Mouse (Mus musculus) CH12.LX (cell line): ENCODE data around the gene Pus10. TPM values are rescaled to one million over a fixed set of nuclear protein-coding genes. Genes with fewer than 3 reads are reported as not detected.
"Not testable (repeated sequence)": the region's sequence is repeated elsewhere in the genome, so short reads cannot be mapped to it uniquely, and the experiment has no call there.

ENCODE experiments used
- DNase-seq: peaks from one replicate; pipeline ENCODE4 v3.0.0-alpha.2; 2013; ENCODE audit errors: extremely low read depth
- H3K27ac ChIP-seq: 2 replicates; pipeline ENCODE4 v1.5.1; 2012; ENCODE audit warnings: low read depth, mild to moderate bottlenecking, control low read depth, moderate library complexity; ENCODE audit not compliant: insufficient read depth
- H3K27me3 ChIP-seq: replicated peaks from 2 replicates; pipeline ENCODE3; 2012; ENCODE audit warnings: inconsistent platforms
- H3K36me3 ChIP-seq, 2 experiments: replicated peaks in 1 of 2; 2 replicates each; pipeline versions ENCODE3 to v1.6.1; 2012; ENCODE audit warnings: inconsistent platforms in 1 of 2, low read length in 1 of 2, mild to moderate bottlenecking in 1 of 2, mixed read lengths in 1 of 2, moderate library complexity in 1 of 2; ENCODE audit not compliant: control insufficient read depth in 1 of 2, insufficient read depth in 1 of 2
- H3K4me1 ChIP-seq, 2 experiments: 2 replicates each; pipeline ENCODE4 v1.6.1; 2012; ENCODE audit warnings: inconsistent platforms in 1 of 2, moderate library complexity in 1 of 2; ENCODE audit not compliant: insufficient read depth in 2 of 2, control insufficient read depth in 1 of 2
- H3K4me2 ChIP-seq: 2 replicates; pipeline ENCODE4 v1.6.1; 2012; ENCODE audit warnings: low read depth, mild to moderate bottlenecking, control low read depth; ENCODE audit not compliant: poor library complexity, insufficient read depth, severe bottlenecking
- H3K4me3 ChIP-seq, 3 experiments: fragments of 150-350 bp in 1 of 3; sonication (generic) in 1 of 3; replicated peaks in 1 of 3; 2 replicates each; pipeline versions ENCODE3 to v1.5.1; 2011 to 2012; ENCODE audit warnings: low read depth in 2 of 3, low read length in 2 of 3, mild to moderate bottlenecking in 2 of 3, moderate library complexity in 2 of 3, control low read depth in 1 of 3, improper control_type of control experiment in 1 of 3, inconsistent platforms in 1 of 3, mixed read lengths in 1 of 3; ENCODE audit not compliant: poor library complexity in 1 of 3
- H3K79me2 ChIP-seq: replicated peaks from 2 replicates; pipeline ENCODE4 v1.6.1; 2012; ENCODE audit warnings: mild to moderate bottlenecking, moderate library complexity; ENCODE audit not compliant: control insufficient read depth, poor library complexity, insufficient read depth, severe bottlenecking; ENCODE audit errors: extremely low read depth
- H3K9ac ChIP-seq: 2 replicates; pipeline ENCODE4 v1.6.1; 2012; ENCODE audit warnings: low read depth, mild to moderate bottlenecking, control low read depth, moderate library complexity; ENCODE audit not compliant: insufficient read depth
- H3K9me3 ChIP-seq: replicated peaks from 2 replicates; pipeline ENCODE3; 2012; ENCODE audit warnings: low read length, inconsistent platforms, mixed read lengths
- BHLHE40 ChIP-seq: IDR thresholded peaks from 2 replicates; pipeline ENCODE4 v1.6.1; 2011; ENCODE audit warnings: mild to moderate bottlenecking, low read depth, low read length, improper control_type of control experiment
- CHD1 ChIP-seq: IDR thresholded peaks from 2 replicates; pipeline ENCODE4 v1.6.1; 2012; ENCODE audit warnings: low read depth, low read length, improper control_type of control experiment, inconsistent platforms
- E2F4 ChIP-seq: IDR thresholded peaks from 2 replicates; pipeline ENCODE4 v1.6.1; 2011; ENCODE audit warnings: low read depth, low read length, improper control_type of control experiment; ENCODE audit not compliant: insufficient replicate concordance
- EP300 ChIP-seq: IDR thresholded peaks from 2 replicates; pipeline ENCODE4 v1.6.1; 2011; ENCODE audit warnings: low read length, improper control_type of control experiment
- ETS1 ChIP-seq: conservative IDR thresholded peaks from 2 replicates; pipeline ENCODE4 v1.6.1; 2012; ENCODE audit warnings: low read depth, mild to moderate bottlenecking, inconsistent platforms, low read length, improper control_type of control experiment, moderate library complexity
- GABPA ChIP-seq: IDR thresholded peaks from 2 replicates; pipeline ENCODE4 v1.6.1; 2012; ENCODE audit warnings: low read depth, low read length, improper control_type of control experiment, inconsistent platforms; ENCODE audit not compliant: insufficient replicate concordance
- HCFC1 ChIP-seq: IDR thresholded peaks from 2 replicates; pipeline ENCODE4 v1.6.1; 2012; ENCODE audit warnings: low read depth, mild to moderate bottlenecking, inconsistent platforms, low read length, improper control_type of control experiment
- MEF2A ChIP-seq: IDR thresholded peaks from 2 replicates; pipeline ENCODE4 v1.6.1; 2014; ENCODE audit warnings: low read depth, mild to moderate bottlenecking, inconsistent platforms, low read length, improper control_type of control experiment, borderline replicate concordance
- MXI1 ChIP-seq: IDR thresholded peaks from 2 replicates; pipeline ENCODE4 v1.6.1; 2011; ENCODE audit warnings: mild to moderate bottlenecking, low read depth, low read length, improper control_type of control experiment
- MYC ChIP-seq: IDR thresholded peaks from 2 replicates; pipeline ENCODE4 v1.6.1; 2011; ENCODE audit warnings: low read depth, mild to moderate bottlenecking, improper control_type of control experiment, low read length
- POLR2A ChIP-seq: IDR thresholded peaks from 2 replicates; pipeline ENCODE4 v1.6.1; 2011; ENCODE audit warnings: low read depth, mild to moderate bottlenecking, improper control_type of control experiment, low read length
- SIN3A ChIP-seq: IDR thresholded peaks from 2 replicates; pipeline ENCODE4 v1.6.1; 2012; ENCODE audit warnings: low read length, improper control_type of control experiment, inconsistent platforms
- SMC3 ChIP-seq: IDR thresholded peaks from 2 replicates; pipeline ENCODE4 v1.6.1; 2011; ENCODE audit warnings: low read depth, low read length, improper control_type of control experiment
- TBP ChIP-seq: conservative IDR thresholded peaks from 2 replicates; pipeline ENCODE4 v1.6.1; 2011; ENCODE audit warnings: low read depth, low read length, improper control_type of control experiment
- TCF12 ChIP-seq: IDR thresholded peaks from 2 replicates; pipeline ENCODE4 v1.6.1; 2014; ENCODE audit warnings: low read depth, mild to moderate bottlenecking, inconsistent platforms, low read length, improper control_type of control experiment
- ZMIZ1 ChIP-seq: IDR thresholded peaks from 2 replicates; pipeline ENCODE4 v1.6.1; 2012; ENCODE audit warnings: low read depth, mild to moderate bottlenecking, inconsistent platforms, low read length, improper control_type of control experiment
- ZNF384 ChIP-seq: IDR thresholded peaks from 2 replicates; pipeline ENCODE4 v1.6.1; 2012; ENCODE audit warnings: low read depth, low read length, improper control_type of control experiment, inconsistent platforms
- dilution Hi-C: fragments of 300-500 bp; cut with MboI; formaldehyde crosslinking; loops from 2 replicates; pipeline ENCODE4 v1.14.3; 2020; ENCODE audit warnings: low sequenced_read_pairs; ENCODE audit not compliant: extremely low pct_unique_long_range_greater_than_20kb, extremely low pct_ligation_motif_present
- in situ Hi-C: fragments of 300-500 bp; cut with MboI; formaldehyde crosslinking; loops from 3 replicates; pipeline ENCODE4 v1.14.3; 2019; ENCODE audit warnings: low sequenced_read_pairs, low pct_ligation_motif_present, low pct_unique_long_range_greater_than_20kb, mixed read lengths
- polyA plus RNA-seq: library from polyadenylated mRNA; unstranded; fragments of >175 nt; gene quantifications from 2 replicates; pipeline ENCODE4 v1.2.1, GENCODE M21; 2012; ENCODE audit warnings: low read depth; ENCODE audit not compliant: insufficient read length
- total RNA-seq, 2 experiments: library from RNA; depleted of rRNA; stranded (reverse); fragments of 300-350 nt in 1 of 2; fragments of >200 nt in 1 of 2; gene quantifications; 2 replicates each; pipeline ENCODE4 v1.2.3; 2012 to 2014

Gene Pus10
- total and polyA plus RNA-seq, 3 experiments, result 57.6 to 113 (median 92.3) TPM

DNA sequence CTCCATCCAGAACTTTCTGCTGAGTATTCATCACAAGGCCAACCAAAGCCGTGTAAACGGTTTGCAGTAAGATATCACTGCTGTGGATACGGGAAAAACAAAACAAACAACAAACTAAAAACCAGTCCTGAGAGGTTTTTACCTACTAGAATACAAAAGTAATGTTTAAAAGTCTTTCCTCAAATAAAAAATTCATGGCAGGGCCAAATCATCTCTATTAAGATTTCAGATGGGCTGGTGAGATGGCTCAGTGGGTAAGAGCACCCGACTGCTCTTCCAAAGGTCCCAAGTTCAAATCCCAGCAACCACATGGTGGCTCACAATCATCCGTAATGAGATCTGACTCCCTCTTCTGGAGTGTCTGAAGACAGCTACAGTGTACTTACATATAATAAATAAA, 101.9 kb downstream of the Pus10 start:
- Histone ChIP-seq H3K4me1 (peaks cover 3 to 51% of the 10 kb centered on the region in 2 experiments), H3K4me3 (peak overlapping the region; percentile 49 to 82 (median 57)), H3K9ac (peak overlapping the region; percentile 91), H3K79me2 (peaks cover 51% of the 10 kb centered on the region), H3K27ac (peak overlapping the region; percentile 69), H3K4me2 (peak overlapping the region; percentile 100)
- TF ChIP-seq TBP (peak; percentile 87), MXI1 (peak; percentile 5; the same call in 1 of the 2 replicates)
- dilution Hi-C loops, H3K36me3 ChIP-seq, H3K27me3 ChIP-seq, in situ Hi-C loops, DNase-seq, H3K9me3 ChIP-seq: not testable (repeated sequence)

DNA sequence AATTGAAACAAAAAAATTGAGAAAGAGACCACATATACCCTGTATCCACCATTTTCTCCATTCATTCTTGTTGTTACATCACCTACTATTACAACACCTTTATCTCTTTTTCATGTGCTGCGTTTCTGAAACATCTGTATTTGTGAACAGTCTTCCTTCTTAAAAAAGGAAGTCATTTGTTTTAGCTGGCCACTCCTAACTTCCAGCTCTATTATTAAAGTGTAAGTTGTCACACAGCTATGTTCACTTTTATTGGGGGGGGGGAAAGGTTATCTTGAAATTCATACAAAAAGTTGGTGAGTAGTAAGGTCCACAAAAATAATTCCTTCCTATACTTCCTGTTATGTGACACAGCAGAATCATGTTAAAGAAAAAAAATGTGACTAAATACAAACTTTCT, 102.5 kb downstream of the Pus10 start:
- Histone ChIP-seq H3K9ac (peak overlapping the region; percentile 59; the same call in 1 of the 2 replicates), H3K27ac (no peak overlapping the region; the same call in 1 of the 2 replicates), H3K9me3 (no peaks in the 10 kb centered on the region), H3K79me2 (peaks cover 46% of the 10 kb centered on the region), H3K4me1 (peaks cover 5 to 51% of the 10 kb centered on the region in 2 experiments), H3K36me3 (peaks cover 0 to 5% of the 10 kb centered on the region in 2 experiments), H3K27me3 (no peaks in the 10 kb centered on the region), H3K4me2 (peak overlapping the region; percentile 14; the same call in 1 of the 2 replicates), H3K4me3 (peak overlapping the region; percentile 21 to 86 (median 82))
- 0 out of 2 replicates have a peak, but pooled peaks have one; percentile 51 for TF ChIP-seq TCF12
- TF ChIP-seq POLR2A, result peak; percentile 20; the same call in 1 of the 2 replicates
- TF ChIP-seq E2F4, result 0 out of 2 replicates have a peak, but pooled peaks have one; percentile 27
- TF ChIP-seq MXI1, result 0 out of 2 replicates have a peak, but pooled peaks have one; percentile 14
- peak; percentile 49; the same call in 1 of the 2 replicates for TF ChIP-seq MEF2A
- TF ChIP-seq GABPA, result no peak
- peak; percentile 70; the same call in 1 of the 2 replicates for TF ChIP-seq ZMIZ1
- TF ChIP-seq SIN3A, result peak; percentile 69
- no peak for TF ChIP-seq SMC3
- TF ChIP-seq TBP, result 0 out of 2 replicates have a peak, but pooled peaks have one; percentile 0
- TF ChIP-seq CHD1, result peak; percentile 85
- no peak for TF ChIP-seq HCFC1
- in situ Hi-C loops (no loop called here), dilution Hi-C loops (no loop called here)
- DNase-seq, result peak; percentile 44

DNA sequence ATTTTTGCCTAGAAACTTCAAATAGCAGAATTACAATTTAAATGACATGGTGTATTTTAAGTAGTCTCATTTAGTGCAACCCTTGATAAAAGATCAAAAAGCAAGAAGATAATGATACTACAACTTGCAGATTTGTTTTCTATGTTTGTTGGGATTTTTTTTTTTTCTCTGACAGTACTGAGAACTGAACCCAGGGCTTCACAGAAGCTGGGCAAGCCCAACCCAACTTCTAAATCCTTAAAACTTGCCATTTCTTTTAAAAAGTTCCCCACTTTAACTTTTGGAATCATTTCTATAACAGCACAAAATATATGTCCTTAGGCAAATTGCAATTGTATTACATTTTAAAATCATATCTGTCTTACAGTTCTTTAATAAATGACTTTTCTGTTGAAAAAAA, 103.6 kb downstream of the Pus10 start:
- H3K36me3 ChIP-seq, result peaks cover 0 to 3% of the 10 kb centered on the region in 2 experiments
- in situ Hi-C loops, result no loop called here
- peaks cover 37% of the 10 kb centered on the region for H3K79me2 ChIP-seq
- H3K4me2 ChIP-seq, result peak overlapping the region; percentile 58
- H3K4me1 ChIP-seq, result peaks cover 2 to 42% of the 10 kb centered on the region in 2 experiments; a peak in 2 of 4 replicates
- TF ChIP-seq ZNF384, result peak; percentile 87
- peak; percentile 30; the same call in 1 of the 2 replicates for TF ChIP-seq MYC
- TF ChIP-seq BHLHE40, result no peak
- no peak for TF ChIP-seq EP300
- TF ChIP-seq ETS1, result 0 out of 2 replicates have a peak, but pooled peaks have one; percentile 17
- peak; percentile 97 for TF ChIP-seq CHD1
- TF ChIP-seq MXI1, result peak; percentile 15; the same call in 1 of the 2 replicates
- 0 out of 2 replicates have a peak, but pooled peaks have one; percentile 18 for TF ChIP-seq SIN3A
- dilution Hi-C loops, result no loop called here
- H3K9ac ChIP-seq, result peak overlapping the region; percentile 98
- no peak overlapping the region for H3K27ac ChIP-seq
- no peaks in the 10 kb centered on the region for H3K27me3 ChIP-seq
- peaks cover 8% of the 10 kb centered on the region for H3K9me3 ChIP-seq
- DNase-seq, result no peak
- H3K4me3 ChIP-seq, result peak overlapping the region; percentile 34 to 86 (median 82)
